Mouse (Mus musculus): ENCODE measurements around the gene Epo.

- no peak for TF ChIP-seq POLR2A (IDR thresholded peaks at IDR 0.05; ENCODE audit: borderline replicate concordance, insufficient read depth, low read length)
- TF ChIP-seq CTCF (IDR thresholded peaks at IDR 0.05; ENCODE audit: borderline replicate concordance, insufficient read depth, low read depth, low read length) = no peak
Observed at GRCm38 (mm10) chr5:137504041-137504440, 29.0 kb downstream of the Epo start.

Measured in cerebellum, adult 2 months (tissue).